In genomic region chr17:29398434-29399026, GRCm38 (mm10) we compare ENCODE assay signal across 8 mouse cellular contexts. TPM values are rescaled to one million over a fixed set of nuclear protein-coding genes. Genes with fewer than 3 reads are reported as not detected.
DNase-seq lines count a peak whose midpoint lies in the region; ATAC-seq and TF ChIP-seq lines count a peak whose summit lies in the region.

No protein-coding gene starts in this region.

- no peak for TF ChIP-seq CTCF in liver, adult 2 months (IDR thresholded peaks at IDR 0.05; ENCODE audit: low read depth, low read length)

- H3K4me2 ChIP-seq in embryonic facial prominence, embryonic 15.5 days (replicated peaks) = peak overlapping the region; percentile 65
- H3K4me2 ChIP-seq in neural tube, embryonic 14.5 days (ENCODE audit: low read depth, low read length) = peak overlapping the region; percentile 51

- no peaks in the 10 kb centered on the region for H3K27me3 ChIP-seq in liver, adult 2 months (ENCODE audit: control insufficient read depth, insufficient read depth, low read length)
- H3K27me3 ChIP-seq in embryonic facial prominence, embryonic 15.5 days = no peaks in the 10 kb centered on the region
- H3K27me3 ChIP-seq in limb, embryonic 10.5 days (ENCODE audit: low read depth, poor library complexity, severe bottlenecking) = no peaks in the 10 kb centered on the region
- H3K27me3 ChIP-seq in neural tube, embryonic 14.5 days (ENCODE audit: control insufficient read depth, insufficient read depth, low read length) = no peaks in the 10 kb centered on the region

- peak overlapping the region; percentile 80 for H3K27ac ChIP-seq in liver, adult 2 months (replicated peaks; ENCODE audit: insufficient read depth, low read depth, low read length)
- 0 out of 2 replicates have a peak overlapping the region, but pooled peaks have one; percentile 45 for H3K27ac ChIP-seq in embryonic facial prominence, embryonic 15.5 days (replicated peaks)
- peak overlapping the region; percentile 95 for H3K27ac ChIP-seq in limb, embryonic 10.5 days
- no peak overlapping the region for H3K27ac ChIP-seq in neural tube, embryonic 14.5 days (ENCODE audit: low read depth, low read length)

- peaks cover 24% of the 10 kb centered on the region for H3K4me1 ChIP-seq in liver, adult 2 months (ENCODE audit: control insufficient read depth, insufficient read depth, low read length)
- peaks cover 31% of the 10 kb centered on the region for H3K4me1 ChIP-seq in embryonic facial prominence, embryonic 15.5 days
- H3K4me1 ChIP-seq in limb, embryonic 10.5 days = peaks cover 53% of the 10 kb centered on the region
- peaks cover 9% of the 10 kb centered on the region for H3K4me1 ChIP-seq in neural tube, embryonic 14.5 days (ENCODE audit: control insufficient read depth, insufficient read depth, low read length)

- H3K9ac ChIP-seq in liver, adult 2 months (ENCODE audit: low read depth, low read length) = peak overlapping the region; percentile 41
- no peak overlapping the region for H3K9ac ChIP-seq in embryonic facial prominence, embryonic 15.5 days
- no peak overlapping the region; the same call in 1 of the 2 replicates for H3K9ac ChIP-seq in neural tube, embryonic 14.5 days (replicated peaks; ENCODE audit: low read depth, low read length)

- ATAC-seq in embryonic facial prominence, embryonic 15.5 days (ENCODE audit: insufficient number of reproducible peaks, low FRiP score, low TSS enrichment, low read depth) = no peak
- ATAC-seq in neural tube, embryonic 14.5 days (ENCODE audit: low read depth) = no peak

- 8% methylated on average over 17 of the region's 17 CpGs for WGBS in liver, adult 2 months
- 23% methylated on average over 17 of the region's 17 CpGs for whole genome bisulfite sequencing in embryonic facial prominence, embryonic 15.5 days
- 7% methylated on average over 17 of the region's 17 CpGs for WGBS in limb, embryonic 10.5 days
- WGBS in neural tube, embryonic 14.5 days = 10% methylated on average over 17 of the region's 17 CpGs

- DNase-seq in liver, adult 2 months (ENCODE audit: extremely low read depth, low read depth, low spot score) = no peak
- DNase-seq in liver = no peak
- peak; percentile 51 for DNase-seq in limb, embryonic 10.5 days (ENCODE audit: low spot score)
- DNase-seq in left cerebral cortex, adult 9 months (ENCODE audit: low spot score in 2 of 2) = no peak
- DNase-seq in frontal cortex, adult 2 months (ENCODE audit: extremely low spot score in 1 of 2, low spot score in 1 of 2) = no peak
- no peak for DNase-seq in layer of hippocampus, postnatal 25 days (ENCODE audit: extremely low spot score in 1 of 2, low spot score in 1 of 2)

- no peaks in the 10 kb centered on the region for H3K9me3 ChIP-seq in embryonic facial prominence, embryonic 15.5 days (replicated peaks)
- H3K9me3 ChIP-seq in limb, embryonic 10.5 days (replicated peaks) = no peaks in the 10 kb centered on the region
- no peaks in the 10 kb centered on the region for H3K9me3 ChIP-seq in neural tube, embryonic 14.5 days (ENCODE audit: control insufficient read depth, low read length)

- H3K36me3 ChIP-seq in liver, adult 2 months (ENCODE audit: control insufficient read depth, insufficient read depth, low read length) = no peaks in the 10 kb centered on the region
- H3K36me3 ChIP-seq in embryonic facial prominence, embryonic 15.5 days = no peaks in the 10 kb centered on the region
- no peaks in the 10 kb centered on the region for H3K36me3 ChIP-seq in limb, embryonic 10.5 days
- H3K36me3 ChIP-seq in neural tube, embryonic 14.5 days (ENCODE audit: control insufficient read depth, insufficient read depth, low read length) = no peaks in the 10 kb centered on the region

- no peaks in the 10 kb centered on the region for H3K79me2 ChIP-seq in liver, adult 2 months (ENCODE audit: control insufficient read depth, insufficient read depth, low read length)

- no peak overlapping the region for H3K4me3 ChIP-seq in liver, adult 2 months (ENCODE audit: insufficient read depth, low read depth, low read length)
- peak overlapping the region; percentile 34 for H3K4me3 ChIP-seq in embryonic facial prominence, embryonic 15.5 days (replicated peaks)
- peak overlapping the region; percentile 50 for H3K4me3 ChIP-seq in limb, embryonic 10.5 days
- peak overlapping the region; percentile 15; the same call in 1 of the 2 replicates for H3K4me3 ChIP-seq in neural tube, embryonic 14.5 days (ENCODE audit: low read depth, low read length)

- no peak for TF ChIP-seq POLR2A in liver, adult 2 months (IDR thresholded peaks at IDR 0.05; ENCODE audit: extremely low read depth, insufficient read depth, low read length)

RNA-seq across cellular contexts. Expression of gene Fgd2, which starts 37.8 kb away (rescaled TPM):
- total RNA-seq in liver, adult 2 months (2014; rRNA removed) = 7.6 and 8.9 TPM in 2 replicates
- polyA plus RNA-seq in liver, adult 2 months (2012; rRNA removed) = 4.0 and 8.8 TPM in 2 replicates
- polyA plus RNA-seq in embryonic facial prominence, embryonic 15.5 days (2015; fragmentation: Nextera tagmentation; extraction: Ambion mirVana) = 14.5 and 15.3 TPM in 2 replicates
- polyA plus RNA-seq in limb, embryonic 10.5 days (2016; fragmentation: Nextera tagmentation; extraction: Ambion mirVana) = 6.4 and 6.7 TPM in 2 replicates
- polyA plus RNA-seq in neural tube, embryonic 14.5 days (2014; fragmentation: Nextera tagmentation; extraction: Ambion mirVana) = 3.7 and 3.8 TPM in 2 replicates
- polyA plus RNA-seq in frontal cortex, adult 2 months (2012; rRNA removed) = 11.0 and 14.7 TPM in 2 replicates
- total RNA-seq in layer of hippocampus, postnatal 25 days (2021) = 1 to 10 TPM; 5.6 to 8.2 TPM

RNA-seq across cellular contexts. Expression of gene Mtch1, which starts 50.8 kb away (rescaled TPM):
- 82.7 and 93.8 TPM in 2 replicates for total RNA-seq in liver, adult 2 months (2014; rRNA removed)
- 136 and 143 TPM in 2 replicates for polyA plus RNA-seq in liver, adult 2 months (2012; rRNA removed)
- 337 and 355 TPM in 2 replicates for polyA plus RNA-seq in embryonic facial prominence, embryonic 15.5 days (2015; fragmentation: Nextera tagmentation; extraction: Ambion mirVana)
- polyA plus RNA-seq in limb, embryonic 10.5 days (2016; fragmentation: Nextera tagmentation; extraction: Ambion mirVana) = 234 and 286 TPM in 2 replicates
- polyA plus RNA-seq in neural tube, embryonic 14.5 days (2014; fragmentation: Nextera tagmentation; extraction: Ambion mirVana) = 517 and 551 TPM in 2 replicates
- 548 and 552 TPM in 2 replicates for polyA plus RNA-seq in frontal cortex, adult 2 months (2012; rRNA removed)
- 100 to 1,000 TPM; 556 to 630 TPM for total RNA-seq in layer of hippocampus, postnatal 25 days (2021)
